Mouse (Mus musculus): ENCODE measurements around the gene Lrrc8d.
"Not testable (repeated sequence)": the region's sequence is repeated elsewhere in the genome, so short reads cannot be mapped to it uniquely, and the experiment has no call there.

Gene Lrrc8d

DNA sequence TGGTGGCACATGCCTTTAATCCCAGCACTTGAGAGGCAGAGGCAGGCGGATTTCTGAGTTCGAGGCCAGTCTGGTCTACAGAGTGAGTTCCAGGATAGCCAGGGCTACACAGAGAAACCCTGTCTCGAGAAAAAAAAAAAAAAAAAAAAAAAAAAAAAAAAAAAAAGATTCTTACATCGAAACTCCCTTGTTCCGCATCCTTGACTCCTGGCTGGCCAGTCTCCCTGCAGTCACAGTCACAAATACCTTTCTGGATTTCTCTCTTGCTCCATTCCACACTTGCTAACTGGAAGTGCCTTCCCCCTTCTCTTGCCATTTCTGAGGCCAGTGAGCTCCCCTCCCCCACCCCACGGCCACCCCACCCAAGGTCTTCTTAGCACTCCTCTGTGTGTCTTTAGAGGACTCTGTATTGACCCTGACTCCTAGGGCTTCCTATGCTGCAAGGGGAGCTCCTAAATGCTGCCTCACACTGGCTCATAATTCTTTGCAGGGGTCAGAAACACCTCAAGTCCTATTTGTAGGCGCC, 13.9 kb upstream of the Lrrc8d start:
- not testable (repeated sequence) for DNase-seq

DNA sequence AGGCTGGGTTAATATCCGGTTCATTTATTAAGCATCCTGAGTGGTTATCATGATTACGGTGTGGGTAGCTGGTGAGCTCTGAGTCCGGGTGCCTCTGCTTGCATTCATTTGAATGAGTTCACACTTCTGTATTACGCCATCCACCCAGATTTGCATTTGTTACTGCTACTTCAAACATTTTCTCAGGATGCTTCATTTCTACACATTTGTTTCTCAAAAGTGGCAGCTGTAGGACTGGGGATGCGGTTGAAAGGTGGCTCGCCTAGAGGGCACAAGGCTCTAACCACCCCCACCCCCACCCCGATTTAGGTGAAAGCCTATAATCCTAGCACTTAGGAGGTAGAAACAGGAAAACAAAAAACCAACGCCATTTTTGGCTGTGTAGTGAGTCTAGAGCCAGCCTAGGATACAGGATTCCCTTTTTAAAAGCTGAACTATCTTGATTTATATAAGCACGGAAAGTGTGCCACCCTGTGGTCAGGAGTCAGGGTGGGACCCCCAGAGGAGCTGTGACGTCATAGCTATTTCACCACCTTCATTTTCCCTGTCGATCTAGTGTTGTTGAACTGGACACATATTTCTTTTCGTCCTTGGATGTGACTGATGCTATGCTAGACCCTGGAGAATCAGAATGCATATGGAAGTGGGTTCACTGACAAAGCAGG, 13.3 kb upstream of the Lrrc8d start:
- DNase-seq, result no peak

DNA sequence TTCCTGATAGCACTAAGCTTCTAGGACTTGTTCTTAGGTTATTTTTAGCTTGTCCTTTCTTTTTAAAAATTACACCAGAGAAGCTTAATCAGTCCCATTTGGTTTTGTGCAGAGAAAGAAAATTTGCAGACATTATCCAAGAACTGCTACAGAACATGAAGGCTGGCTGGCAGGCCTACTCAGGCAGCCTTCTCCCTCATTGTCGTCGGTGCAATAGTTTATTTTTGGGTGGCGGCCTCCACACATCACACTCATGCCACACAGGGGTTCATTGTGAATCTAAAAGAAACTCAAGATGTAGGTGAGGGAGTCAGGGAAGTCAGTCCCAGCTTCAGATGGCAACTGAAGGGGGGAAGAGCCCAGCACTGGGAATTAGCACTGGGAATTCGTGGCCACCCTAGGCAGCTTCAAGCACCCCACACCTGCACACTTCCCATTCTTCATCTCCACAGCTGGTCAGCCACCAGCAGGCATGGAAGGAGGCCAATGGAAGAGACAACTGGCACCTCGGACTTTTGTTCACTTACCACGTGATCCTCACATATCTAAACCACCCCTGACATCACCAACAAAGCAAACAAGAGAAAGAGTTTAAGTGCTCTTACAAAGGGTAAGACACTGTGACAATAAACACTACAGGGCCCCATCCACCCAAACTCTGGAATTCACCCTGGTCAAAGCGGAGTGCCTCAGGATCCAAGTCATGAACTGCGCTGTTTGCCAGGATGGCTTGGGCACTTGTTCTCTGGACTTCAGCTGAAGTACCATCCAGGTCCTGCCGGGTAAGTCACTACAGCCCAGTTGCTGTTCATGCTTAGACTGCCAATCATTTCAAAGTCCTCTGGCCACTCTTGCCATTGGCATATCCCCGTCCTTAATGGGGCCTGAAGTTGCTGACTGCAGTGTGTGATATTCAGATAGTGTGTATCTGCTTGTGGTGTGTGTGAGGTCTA, 9.0 kb upstream of the Lrrc8d start:
- no peak for DNase-seq

DNA sequence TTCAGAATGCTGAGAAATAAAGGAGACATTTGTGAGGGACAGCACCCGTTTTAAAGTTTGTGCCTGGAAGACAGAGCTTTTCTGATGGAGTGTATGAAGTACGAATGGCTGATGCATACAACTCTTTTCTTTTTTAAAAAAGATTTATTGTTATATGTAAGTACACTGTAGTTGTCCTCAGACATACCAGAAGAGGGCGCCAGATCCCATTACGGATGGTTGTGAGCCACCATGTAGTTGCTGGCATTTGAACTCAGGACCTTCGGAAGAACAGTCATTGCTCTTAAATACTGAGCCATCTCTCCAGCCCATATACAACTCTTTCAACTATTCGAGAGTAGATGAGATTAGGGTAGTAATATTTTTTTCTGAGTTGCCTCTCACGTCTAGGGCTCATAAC, 8.1 kb upstream of the Lrrc8d start:
- no peak for DNase-seq

DNA sequence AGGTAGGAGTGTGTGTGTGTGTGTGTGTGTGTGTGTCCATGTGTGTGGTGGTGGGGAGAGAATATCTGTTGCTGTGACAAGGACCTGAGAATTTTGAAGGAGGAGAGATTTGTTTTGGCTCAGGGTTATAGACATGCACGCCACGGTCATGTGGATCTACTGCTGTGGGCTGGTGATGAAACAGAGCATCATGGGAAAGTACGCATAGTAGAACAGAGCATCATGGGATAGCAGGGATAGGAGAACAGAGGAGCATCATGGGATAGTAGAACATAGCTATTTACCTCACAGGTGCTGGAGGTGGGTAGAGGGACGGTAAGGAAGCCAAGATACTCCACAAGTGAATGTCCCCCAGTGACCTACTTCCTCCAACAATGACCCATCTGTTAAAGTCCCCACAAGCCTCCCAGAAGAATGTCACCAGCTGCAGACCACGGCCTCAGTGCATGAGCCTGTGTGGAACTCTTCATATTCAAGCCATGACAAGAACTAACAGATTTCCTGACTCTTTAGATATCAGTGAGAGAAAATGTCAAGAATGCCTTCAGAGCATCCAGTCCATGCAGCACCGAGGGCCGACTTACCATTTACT, 5.3 kb upstream of the Lrrc8d start:
- no peak for DNase-seq

DNA sequence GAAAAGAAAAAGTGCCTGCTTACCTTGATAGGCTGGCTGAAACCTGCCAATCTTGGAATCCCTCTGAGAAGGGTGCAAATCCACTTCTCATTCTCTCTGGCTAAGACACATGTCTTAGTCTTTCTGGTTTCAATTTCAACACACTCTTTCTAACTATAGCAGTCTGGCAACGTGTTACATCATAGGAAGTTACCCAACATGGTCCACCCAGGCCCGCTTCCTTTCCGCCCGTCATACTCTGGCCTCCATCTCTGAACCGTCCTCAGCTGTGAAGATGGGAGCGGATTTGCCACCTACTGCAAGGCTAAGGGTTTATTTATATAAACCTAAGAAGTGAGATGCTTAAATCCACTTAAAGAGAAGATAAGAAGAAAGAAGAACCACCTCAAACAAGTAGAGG, 3.7 kb upstream of the Lrrc8d start:
- DNase-seq, result no peak

DNA sequence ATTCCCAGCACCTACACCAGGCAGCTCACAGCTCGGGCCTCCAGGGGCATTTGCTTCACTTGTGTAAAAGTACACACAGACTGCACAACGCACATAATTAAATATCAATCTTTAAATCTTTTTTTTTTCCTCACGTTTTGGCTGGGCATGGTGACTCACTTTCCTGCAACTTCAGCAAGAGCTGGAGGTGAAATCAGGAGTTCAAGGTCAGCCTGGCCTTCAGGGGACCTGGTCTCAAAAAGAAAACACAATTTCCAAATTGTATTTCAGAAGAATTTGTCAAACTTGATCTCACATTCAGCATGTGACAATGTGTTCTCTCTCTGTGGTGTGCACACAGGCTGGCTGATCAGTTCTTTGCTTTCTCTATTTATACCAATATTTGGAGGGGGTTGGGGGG, 1.9 kb upstream of the Lrrc8d start:
- DNase-seq, result no peak

DNA sequence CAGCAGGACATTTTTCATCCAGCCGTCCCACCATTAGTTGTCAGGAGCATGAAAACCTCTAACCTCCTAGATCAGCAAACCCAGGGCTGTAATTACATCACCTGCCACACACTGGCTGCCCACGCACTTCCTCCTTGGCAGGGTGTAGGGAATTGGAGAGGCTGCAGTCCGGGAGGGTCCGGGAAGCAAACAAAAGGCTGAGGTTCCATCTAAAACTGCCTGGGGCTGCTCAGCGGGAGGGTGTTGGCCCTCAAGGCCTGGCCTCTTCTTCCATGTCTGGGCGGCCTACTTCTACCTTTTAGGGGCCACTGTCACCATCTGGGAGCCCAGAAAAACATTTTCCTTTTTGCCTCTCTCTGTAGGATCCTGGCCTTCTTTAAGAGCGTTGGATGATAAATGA, 1.1 kb upstream of the Lrrc8d start:
- peak; percentile 31 for DNase-seq

DNA sequence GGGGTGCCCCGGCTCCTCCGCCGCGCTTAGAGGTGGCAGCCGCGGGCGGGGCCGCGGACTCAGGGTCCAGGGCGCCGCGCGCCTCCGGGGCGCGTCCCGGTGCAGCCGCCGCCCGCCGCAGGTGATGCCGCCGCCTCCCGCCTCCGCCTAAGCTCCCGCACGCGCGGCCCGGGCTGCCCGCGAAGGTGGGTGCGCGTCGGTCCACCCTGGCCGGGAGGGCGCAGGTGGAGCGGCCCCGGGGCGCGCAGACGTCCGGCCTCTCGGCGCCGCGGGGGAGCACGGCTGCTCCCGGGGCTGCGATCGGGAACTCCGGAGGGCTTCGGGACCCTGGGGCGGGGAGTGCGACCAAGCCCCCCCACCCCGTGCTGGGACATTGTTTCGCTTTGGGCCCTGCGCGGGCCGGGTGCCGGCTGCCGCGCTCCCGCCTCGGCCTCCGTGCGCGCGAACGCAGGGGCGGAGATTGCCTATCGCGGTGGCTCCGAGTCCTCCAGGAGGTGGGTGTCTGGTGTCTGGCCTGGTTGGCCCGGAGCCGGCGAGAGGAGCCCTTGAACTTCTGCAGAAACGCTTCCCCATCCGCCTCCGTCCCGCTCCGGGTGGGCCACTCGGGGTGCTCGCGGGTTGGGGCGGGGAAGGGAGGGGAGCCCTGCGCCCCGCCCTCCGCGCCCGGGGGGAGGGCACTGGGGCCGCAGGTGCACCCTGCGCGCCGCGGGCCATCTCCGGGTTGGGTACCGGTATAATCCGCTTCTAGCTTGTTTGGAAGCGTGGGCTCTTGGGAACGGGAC, 492 bp downstream of the Lrrc8d start:
- peak; percentile 61 for DNase-seq

DNA sequence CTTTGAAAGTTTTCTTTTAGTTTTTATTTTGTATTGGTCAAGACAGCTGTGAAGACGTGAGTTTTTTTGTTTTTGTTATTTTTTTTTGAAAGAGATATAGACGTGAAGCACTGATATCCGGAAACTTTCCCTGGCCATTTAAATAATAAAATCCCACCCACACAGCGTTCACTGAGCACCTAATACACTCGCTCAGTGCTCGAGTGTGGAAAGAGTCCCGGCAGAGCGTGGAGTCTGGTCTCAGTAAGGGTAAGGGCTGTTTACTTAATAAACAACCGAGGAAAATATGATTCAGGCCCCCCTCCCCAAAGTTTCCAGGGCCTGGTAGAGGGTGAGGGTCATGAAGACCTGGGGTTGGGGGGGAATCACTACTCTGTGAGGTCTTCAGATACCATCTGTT, 1.6 kb downstream of the Lrrc8d start:
- DNase-seq, result no peak

DNA sequence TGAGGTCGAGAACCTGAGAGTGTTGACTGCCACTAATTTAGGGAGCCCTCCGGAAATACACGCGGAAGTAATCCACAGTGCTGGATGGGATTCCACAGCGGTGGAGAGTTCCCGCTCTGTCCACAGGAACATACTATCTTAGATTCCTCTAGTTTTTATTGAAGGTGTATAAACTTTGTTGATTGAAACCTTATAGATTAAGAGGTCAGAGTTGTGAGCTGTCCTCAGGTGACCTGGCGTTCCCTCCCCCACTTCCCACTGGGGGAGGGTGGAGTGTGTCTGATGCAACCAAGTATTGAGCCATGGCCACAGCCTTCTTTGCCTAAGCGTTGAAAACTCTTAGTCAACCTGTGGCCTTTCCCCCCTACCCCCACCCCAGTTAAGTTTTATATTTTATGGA, 2.1 kb downstream of the Lrrc8d start:
- no peak for DNase-seq

DNA sequence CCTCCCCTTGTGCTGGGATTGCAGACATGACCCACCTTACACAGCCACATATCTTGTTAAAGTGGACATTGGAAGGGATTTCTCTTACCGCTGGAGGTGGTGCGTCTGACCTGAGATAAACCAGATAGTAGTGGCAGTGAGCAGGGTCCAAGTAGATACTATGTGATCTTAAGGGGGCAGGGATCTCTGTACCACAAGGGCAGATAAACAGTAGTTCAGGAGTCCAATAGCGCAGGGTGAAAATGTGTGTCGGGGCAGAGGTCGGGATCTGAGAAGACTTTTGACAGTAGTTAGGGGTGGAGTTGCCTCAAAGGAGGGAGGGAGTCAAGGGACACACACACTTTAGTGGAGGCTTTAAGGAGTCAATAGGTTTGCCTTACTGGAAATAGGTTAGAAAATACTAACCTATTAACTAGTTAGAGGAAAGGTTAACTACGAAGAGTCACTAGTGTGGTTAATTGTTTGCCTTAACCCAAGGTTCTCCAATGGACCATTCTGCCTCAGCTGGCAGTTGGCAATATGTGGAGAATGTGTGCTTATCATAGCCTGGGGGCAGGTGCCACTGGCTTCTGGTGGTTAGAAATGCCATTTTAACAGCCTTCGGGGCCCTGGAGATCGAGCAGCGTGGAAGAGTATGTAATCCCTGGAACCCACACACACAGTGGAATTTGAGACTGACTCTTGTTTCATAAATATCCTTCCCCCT, 3.0 kb downstream of the Lrrc8d start:
- DNase-seq, result no peak

DNA sequence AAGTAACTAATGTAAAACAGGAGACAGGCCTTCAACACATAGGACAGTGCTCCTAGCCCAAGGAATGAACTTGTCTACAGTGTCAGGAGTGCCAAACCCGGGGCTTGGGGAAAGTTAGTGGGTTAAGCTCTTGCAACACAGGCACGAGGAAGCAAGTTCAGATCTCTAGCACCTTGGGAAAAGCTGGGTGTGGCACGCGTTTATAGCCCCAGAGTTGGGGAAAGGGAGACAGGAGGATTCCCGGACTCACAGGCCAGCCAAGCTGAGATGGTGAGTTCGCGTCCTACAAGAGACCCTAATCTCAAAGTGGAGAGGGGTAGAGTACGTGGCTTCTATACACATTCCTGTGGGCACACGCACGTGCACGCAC, 3.5 kb downstream of the Lrrc8d start:
- no peak for DNase-seq

DNA sequence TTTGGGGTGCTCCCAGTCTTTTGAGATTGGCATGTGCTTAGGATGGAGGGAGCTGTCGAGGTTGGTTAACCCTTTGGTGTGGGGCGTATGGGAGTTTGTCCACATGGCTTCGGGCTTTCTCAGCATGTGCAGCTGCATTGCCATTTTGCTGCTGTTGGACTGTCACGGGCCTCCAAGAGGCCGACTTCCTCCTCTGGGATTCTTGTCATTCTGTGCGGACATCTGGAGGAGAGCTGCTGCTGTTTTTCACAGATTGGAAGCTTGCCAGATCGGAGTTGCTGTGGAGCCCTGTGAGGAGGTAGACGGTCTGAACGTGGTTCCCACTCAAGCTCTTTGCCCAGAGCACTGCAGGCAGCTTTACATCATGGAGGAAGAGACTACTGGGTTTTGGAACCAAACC, 4.8 kb downstream of the Lrrc8d start:
- DNase-seq, result no peak

DNA sequence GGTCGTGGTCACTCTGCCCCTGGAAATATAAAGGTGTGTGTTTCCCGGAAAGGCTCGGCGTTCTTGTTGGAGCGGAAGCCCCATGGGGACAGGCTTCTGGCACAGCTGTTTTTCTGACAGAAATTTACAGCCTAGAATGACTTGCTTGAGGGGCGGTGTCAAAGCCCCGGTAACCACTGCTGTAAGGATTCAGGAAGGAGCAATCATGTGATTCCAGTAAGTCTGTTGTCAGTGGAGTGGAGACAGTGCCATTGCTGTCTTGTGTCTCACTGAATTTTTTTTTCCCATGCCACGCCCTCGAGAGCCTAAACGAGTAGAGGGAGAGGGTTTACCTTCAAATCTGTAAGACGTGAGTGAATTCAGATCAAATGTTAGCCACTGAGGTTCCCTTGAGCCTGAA, 6.9 kb downstream of the Lrrc8d start:
- DNase-seq, result no peak

DNA sequence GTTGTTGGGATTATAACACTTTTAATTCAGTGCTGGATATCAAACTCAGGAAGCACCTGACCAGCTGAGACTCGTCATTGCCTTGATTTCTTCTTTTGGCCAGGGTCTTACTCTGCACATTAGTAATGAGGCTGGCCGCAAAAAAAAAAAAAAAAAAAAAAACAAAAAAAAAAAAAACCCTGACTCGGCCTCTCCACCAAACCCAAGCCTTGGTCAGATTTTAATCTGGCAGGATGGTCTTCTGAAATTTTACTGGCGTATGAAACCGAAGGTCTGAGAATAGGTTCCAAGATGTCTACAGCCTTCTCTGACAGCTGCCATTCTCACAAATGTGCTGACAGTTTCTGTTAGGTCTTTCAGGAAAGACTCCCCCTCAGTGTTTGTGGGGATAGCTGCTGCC, 8.5 kb downstream of the Lrrc8d start:
- no peak for DNase-seq

DNA sequence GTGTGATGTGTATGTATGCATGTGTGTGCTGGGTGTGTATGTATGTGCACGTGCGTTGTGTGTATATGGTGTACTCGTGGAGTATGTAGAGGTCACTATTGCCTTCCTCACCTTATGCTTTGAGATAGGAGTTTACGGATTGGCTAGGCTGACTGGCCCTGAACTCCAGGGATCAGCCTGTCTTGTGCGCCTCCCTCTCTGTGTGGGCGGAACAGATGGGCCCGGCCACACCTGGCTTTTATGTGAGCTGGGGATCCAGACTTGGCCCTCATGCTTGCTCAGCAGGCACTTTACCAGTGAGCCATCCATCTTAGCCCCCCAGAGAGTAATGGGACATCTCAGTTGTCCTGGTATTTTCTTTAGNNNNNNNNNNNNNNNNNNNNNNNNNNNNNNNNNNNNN, 10.7 kb downstream of the Lrrc8d start:
- no peak for DNase-seq

DNA sequence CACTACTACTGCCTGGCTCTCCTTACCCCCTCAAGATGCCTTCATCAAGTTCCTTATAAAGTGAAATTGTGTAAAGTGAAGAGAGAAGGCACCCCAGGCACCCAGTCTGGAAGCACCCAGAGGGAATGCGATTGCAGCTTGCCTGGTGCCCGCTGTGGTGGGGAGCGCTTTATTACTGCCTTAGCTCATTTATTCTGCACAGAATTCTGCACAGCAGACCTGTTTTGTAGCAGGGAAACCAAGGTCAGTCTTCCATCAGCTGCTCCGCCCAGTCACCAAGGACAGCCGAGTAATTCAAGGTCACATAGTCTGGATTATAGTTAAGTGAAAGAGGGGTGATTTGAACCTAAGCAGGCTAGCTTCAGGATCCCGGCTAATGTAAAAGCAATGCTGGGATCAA, 14.7 kb downstream of the Lrrc8d start:
- no peak for DNase-seq

DNA sequence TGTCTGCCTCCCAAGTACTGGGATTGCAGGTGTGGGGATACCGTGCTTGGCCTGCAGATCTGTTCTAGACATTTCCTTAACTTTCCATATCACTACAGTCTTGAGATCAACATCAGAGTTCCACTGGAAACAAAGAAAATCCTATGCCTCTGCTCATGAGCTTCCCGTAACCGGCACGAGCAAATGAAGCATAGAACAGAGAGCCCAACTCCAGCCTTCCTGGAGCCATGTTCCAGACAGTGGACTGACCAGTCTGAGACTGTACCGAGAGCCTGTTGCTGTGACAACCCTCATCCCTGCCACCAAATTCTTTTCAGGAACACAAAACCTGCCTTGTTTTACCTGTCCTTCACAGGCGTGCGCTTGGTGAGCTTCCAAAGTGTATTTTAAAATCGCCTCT, 15.3 kb downstream of the Lrrc8d start:
- no peak for DNase-seq

DNA sequence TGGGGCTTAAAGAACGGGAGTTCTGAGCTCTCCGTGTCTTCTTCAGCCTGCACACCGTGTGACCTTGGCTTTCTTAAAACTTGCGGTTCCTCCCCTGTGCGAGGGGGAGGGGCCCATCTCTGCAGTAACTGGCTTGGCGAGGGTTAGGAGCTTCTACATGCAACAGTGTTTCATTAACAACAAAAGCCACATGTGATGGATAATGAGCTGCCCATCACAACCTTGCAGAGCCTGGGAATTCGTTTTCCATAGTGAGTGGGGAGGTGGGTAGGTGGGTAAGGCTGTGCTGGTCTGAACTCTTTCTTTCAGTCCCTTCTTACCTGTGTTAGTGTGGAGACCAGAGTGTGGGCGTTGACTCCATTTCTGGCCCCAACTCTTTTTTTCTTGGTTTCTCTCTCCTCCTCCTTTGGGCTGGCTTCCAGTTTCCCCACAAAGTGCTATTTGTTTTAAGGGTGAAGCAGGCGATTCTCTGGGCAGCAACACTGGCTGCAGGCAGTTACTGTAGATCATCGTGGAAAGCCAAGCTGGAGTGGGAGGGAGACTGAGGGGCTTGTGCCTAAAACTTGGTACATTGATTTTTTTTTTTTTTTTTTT, 15.9 kb downstream of the Lrrc8d start:
- DNase-seq, result no peak

DNA sequence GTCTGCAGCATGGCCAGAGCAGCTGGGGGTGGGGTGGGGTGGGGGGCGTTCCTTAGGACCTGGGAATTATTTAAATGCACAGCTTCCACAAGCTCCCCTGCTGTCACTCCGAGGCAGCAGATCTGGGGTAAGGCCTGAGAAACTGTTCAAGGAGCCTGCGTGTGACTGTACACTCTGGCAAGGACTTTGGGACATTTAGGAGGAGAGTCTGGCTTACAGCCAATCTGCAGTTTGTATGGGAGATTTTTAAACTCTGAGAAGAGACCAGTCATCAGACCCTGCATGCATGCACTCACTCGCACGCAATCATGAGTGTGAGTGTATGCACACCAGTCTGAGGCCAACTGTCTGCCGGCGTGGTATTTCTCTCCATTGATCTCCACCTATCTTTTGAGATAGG, 17.5 kb downstream of the Lrrc8d start:
- DNase-seq, result no peak

DNA sequence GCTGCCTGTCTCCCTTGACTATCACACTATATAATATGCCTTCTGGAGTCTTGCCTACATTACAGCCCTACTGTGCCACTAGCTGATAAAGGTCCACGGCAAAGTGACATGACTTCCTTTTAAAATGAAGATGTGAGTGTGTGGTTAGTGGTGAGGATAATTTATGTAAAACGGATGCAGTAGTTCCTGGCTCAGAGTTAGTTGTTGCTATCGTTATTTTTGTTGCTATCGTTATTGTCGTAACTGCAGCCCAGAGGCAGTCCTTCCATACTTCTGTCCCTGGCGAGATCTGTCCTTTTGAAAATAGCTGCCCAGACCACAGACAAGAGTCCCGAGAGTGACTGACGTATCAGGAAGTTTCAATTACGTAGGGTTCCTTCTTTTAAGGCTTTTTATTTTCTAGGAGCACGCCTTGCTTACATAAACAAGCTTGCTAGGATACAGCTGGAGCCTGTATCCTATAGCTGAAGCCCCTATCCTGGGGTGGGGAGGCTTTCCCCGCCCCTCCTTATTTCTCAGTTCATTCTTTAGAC, 18.4 kb downstream of the Lrrc8d start:
- DNase-seq, result no peak

Measured in cerebellum, adult 11 months (tissue).